Mouse (Mus musculus) CH12.LX (cell line): ENCODE results near the gene Arhgap42. TPM values are rescaled to one million over a fixed set of nuclear protein-coding genes. Genes with fewer than 3 reads are reported as not detected.

ENCODE experiments used
- DNase-seq: peaks from one replicate; pipeline ENCODE4 v3.0.0-alpha.2; 2013; ENCODE audit errors: extremely low read depth
- H3K27ac ChIP-seq: 2 replicates; pipeline ENCODE4 v1.5.1; 2012; ENCODE audit warnings: low read depth, mild to moderate bottlenecking, control low read depth, moderate library complexity; ENCODE audit not compliant: insufficient read depth
- H3K27me3 ChIP-seq: replicated peaks from 2 replicates; pipeline ENCODE3; 2012; ENCODE audit warnings: inconsistent platforms
- H3K36me3 ChIP-seq, 2 experiments: replicated peaks in 1 of 2; 2 replicates each; pipeline versions ENCODE3 to v1.6.1; 2012; ENCODE audit warnings: inconsistent platforms in 1 of 2, low read length in 1 of 2, mild to moderate bottlenecking in 1 of 2, mixed read lengths in 1 of 2, moderate library complexity in 1 of 2; ENCODE audit not compliant: control insufficient read depth in 1 of 2, insufficient read depth in 1 of 2
- H3K4me1 ChIP-seq, 2 experiments: 2 replicates each; pipeline ENCODE4 v1.6.1; 2012; ENCODE audit warnings: inconsistent platforms in 1 of 2, moderate library complexity in 1 of 2; ENCODE audit not compliant: insufficient read depth in 2 of 2, control insufficient read depth in 1 of 2
- H3K4me2 ChIP-seq: 2 replicates; pipeline ENCODE4 v1.6.1; 2012; ENCODE audit warnings: low read depth, mild to moderate bottlenecking, control low read depth; ENCODE audit not compliant: poor library complexity, insufficient read depth, severe bottlenecking
- H3K4me3 ChIP-seq, 3 experiments: fragments of 150-350 bp in 1 of 3; sonication (generic) in 1 of 3; replicated peaks in 1 of 3; 2 replicates each; pipeline versions ENCODE3 to v1.5.1; 2011 to 2012; ENCODE audit warnings: low read depth in 2 of 3, low read length in 2 of 3, mild to moderate bottlenecking in 2 of 3, moderate library complexity in 2 of 3, control low read depth in 1 of 3, improper control_type of control experiment in 1 of 3, inconsistent platforms in 1 of 3, mixed read lengths in 1 of 3; ENCODE audit not compliant: poor library complexity in 1 of 3
- H3K79me2 ChIP-seq: replicated peaks from 2 replicates; pipeline ENCODE4 v1.6.1; 2012; ENCODE audit warnings: mild to moderate bottlenecking, moderate library complexity; ENCODE audit not compliant: control insufficient read depth, poor library complexity, insufficient read depth, severe bottlenecking; ENCODE audit errors: extremely low read depth
- H3K9ac ChIP-seq: 2 replicates; pipeline ENCODE4 v1.6.1; 2012; ENCODE audit warnings: low read depth, mild to moderate bottlenecking, control low read depth, moderate library complexity; ENCODE audit not compliant: insufficient read depth
- H3K9me3 ChIP-seq: replicated peaks from 2 replicates; pipeline ENCODE3; 2012; ENCODE audit warnings: low read length, inconsistent platforms, mixed read lengths
- BHLHE40 ChIP-seq: IDR thresholded peaks from 2 replicates; pipeline ENCODE4 v1.6.1; 2011; ENCODE audit warnings: mild to moderate bottlenecking, low read depth, low read length, improper control_type of control experiment
- CHD1 ChIP-seq: IDR thresholded peaks from 2 replicates; pipeline ENCODE4 v1.6.1; 2012; ENCODE audit warnings: low read depth, low read length, improper control_type of control experiment, inconsistent platforms
- CHD2 ChIP-seq: IDR thresholded peaks from 2 replicates; pipeline ENCODE4 v1.6.1; 2011; ENCODE audit warnings: low read length, improper control_type of control experiment
- CTCF ChIP-seq, 2 experiments: IDR thresholded peaks in 1 of 2; conservative IDR thresholded peaks in 1 of 2; 2 replicates each; pipeline ENCODE4 v1.5.1; 2011 to 2012; ENCODE audit warnings: low read depth in 2 of 2, low read length in 2 of 2, improper control_type of control experiment in 1 of 2, inconsistent platforms in 1 of 2, mild to moderate bottlenecking in 1 of 2, moderate library complexity in 1 of 2
- E2F4 ChIP-seq: IDR thresholded peaks from 2 replicates; pipeline ENCODE4 v1.6.1; 2011; ENCODE audit warnings: low read depth, low read length, improper control_type of control experiment; ENCODE audit not compliant: insufficient replicate concordance
- ELF1 ChIP-seq: IDR thresholded peaks from 2 replicates; pipeline ENCODE4 v1.6.1; 2014; ENCODE audit warnings: low read depth, mild to moderate bottlenecking, inconsistent platforms, low read length, improper control_type of control experiment
- ETS1 ChIP-seq: conservative IDR thresholded peaks from 2 replicates; pipeline ENCODE4 v1.6.1; 2012; ENCODE audit warnings: low read depth, mild to moderate bottlenecking, inconsistent platforms, low read length, improper control_type of control experiment, moderate library complexity
- GABPA ChIP-seq: IDR thresholded peaks from 2 replicates; pipeline ENCODE4 v1.6.1; 2012; ENCODE audit warnings: low read depth, low read length, improper control_type of control experiment, inconsistent platforms; ENCODE audit not compliant: insufficient replicate concordance
- HCFC1 ChIP-seq: IDR thresholded peaks from 2 replicates; pipeline ENCODE4 v1.6.1; 2012; ENCODE audit warnings: low read depth, mild to moderate bottlenecking, inconsistent platforms, low read length, improper control_type of control experiment
- IRF4 ChIP-seq: IDR thresholded peaks from 2 replicates; pipeline ENCODE4 v1.6.1; 2014; ENCODE audit warnings: low read depth, mild to moderate bottlenecking, inconsistent platforms, low read length, improper control_type of control experiment
- JUND ChIP-seq: conservative IDR thresholded peaks from 2 replicates; pipeline ENCODE4 v1.6.1; 2011; ENCODE audit warnings: low read depth, low read length, improper control_type of control experiment
- KAT2A ChIP-seq: IDR thresholded peaks from 2 replicates; pipeline ENCODE4 v1.6.1; 2012; ENCODE audit warnings: low read length, improper control_type of control experiment, inconsistent platforms; ENCODE audit not compliant: insufficient replicate concordance
- MAFK ChIP-seq: IDR thresholded peaks from 2 replicates; pipeline ENCODE4 v1.6.1; 2011; ENCODE audit warnings: low read length, improper control_type of control experiment; ENCODE audit not compliant: insufficient replicate concordance
- MAX ChIP-seq: IDR thresholded peaks from 2 replicates; pipeline ENCODE4 v1.6.1; 2011; ENCODE audit warnings: low read length, improper control_type of control experiment
- MAZ ChIP-seq: IDR thresholded peaks from 2 replicates; pipeline ENCODE4 v1.6.1; 2012; ENCODE audit warnings: low read depth, mild to moderate bottlenecking, inconsistent platforms, low read length, improper control_type of control experiment, moderate library complexity
- MXI1 ChIP-seq: IDR thresholded peaks from 2 replicates; pipeline ENCODE4 v1.6.1; 2011; ENCODE audit warnings: mild to moderate bottlenecking, low read depth, low read length, improper control_type of control experiment
- MYC ChIP-seq: IDR thresholded peaks from 2 replicates; pipeline ENCODE4 v1.6.1; 2011; ENCODE audit warnings: low read depth, mild to moderate bottlenecking, improper control_type of control experiment, low read length
- NELFE ChIP-seq: IDR thresholded peaks from 2 replicates; pipeline ENCODE4 v1.6.1; 2011; ENCODE audit warnings: low read depth, low read length, improper control_type of control experiment
- PAX5 ChIP-seq: IDR thresholded peaks from 2 replicates; pipeline ENCODE4 v1.6.1; 2012; ENCODE audit warnings: low read length, inconsistent platforms, mixed read lengths
- POLR2AphosphoS2 ChIP-seq: IDR thresholded peaks from 2 replicates; pipeline ENCODE4 v1.6.1; 2011; ENCODE audit warnings: low read depth, low read length, improper control_type of control experiment
- RAD21 ChIP-seq: IDR thresholded peaks from 2 replicates; pipeline ENCODE4 v1.6.1; 2011; ENCODE audit warnings: low read depth, mild to moderate bottlenecking, low read length, improper control_type of control experiment, moderate library complexity
- SMC3 ChIP-seq: IDR thresholded peaks from 2 replicates; pipeline ENCODE4 v1.6.1; 2011; ENCODE audit warnings: low read depth, low read length, improper control_type of control experiment
- TBP ChIP-seq: conservative IDR thresholded peaks from 2 replicates; pipeline ENCODE4 v1.6.1; 2011; ENCODE audit warnings: low read depth, low read length, improper control_type of control experiment
- UBTF ChIP-seq: IDR thresholded peaks from 2 replicates; pipeline ENCODE4 v1.6.1; 2012; ENCODE audit warnings: low read depth, mild to moderate bottlenecking, inconsistent platforms, low read length, improper control_type of control experiment, moderate library complexity
- USF1 ChIP-seq: IDR thresholded peaks from 2 replicates; pipeline ENCODE4 v1.6.1; 2014; ENCODE audit warnings: low read depth, mild to moderate bottlenecking, inconsistent platforms, low read length, improper control_type of control experiment
- ZC3H11A ChIP-seq: IDR thresholded peaks from 2 replicates; pipeline ENCODE4 v1.6.1; 2012; ENCODE audit warnings: low read depth, mild to moderate bottlenecking, inconsistent platforms, low read length, improper control_type of control experiment
- ZNF384 ChIP-seq: IDR thresholded peaks from 2 replicates; pipeline ENCODE4 v1.6.1; 2012; ENCODE audit warnings: low read depth, low read length, improper control_type of control experiment, inconsistent platforms
- dilution Hi-C: fragments of 300-500 bp; cut with MboI; formaldehyde crosslinking; loops from 2 replicates; pipeline ENCODE4 v1.14.3; 2020; ENCODE audit warnings: low sequenced_read_pairs; ENCODE audit not compliant: extremely low pct_unique_long_range_greater_than_20kb, extremely low pct_ligation_motif_present
- in situ Hi-C: fragments of 300-500 bp; cut with MboI; formaldehyde crosslinking; loops from 3 replicates; pipeline ENCODE4 v1.14.3; 2019; ENCODE audit warnings: low sequenced_read_pairs, low pct_ligation_motif_present, low pct_unique_long_range_greater_than_20kb, mixed read lengths
- polyA plus RNA-seq: library from polyadenylated mRNA; unstranded; fragments of >175 nt; gene quantifications from 2 replicates; pipeline ENCODE4 v1.2.1, GENCODE M21; 2012; ENCODE audit warnings: low read depth; ENCODE audit not compliant: insufficient read length
- total RNA-seq, 2 experiments: library from RNA; depleted of rRNA; stranded (reverse); fragments of 300-350 nt in 1 of 2; fragments of >200 nt in 1 of 2; gene quantifications; 2 replicates each; pipeline ENCODE4 v1.2.3; 2012 to 2014

Gene Arhgap42
- total and polyA plus RNA-seq, 3 experiments, result not detected

DNA sequence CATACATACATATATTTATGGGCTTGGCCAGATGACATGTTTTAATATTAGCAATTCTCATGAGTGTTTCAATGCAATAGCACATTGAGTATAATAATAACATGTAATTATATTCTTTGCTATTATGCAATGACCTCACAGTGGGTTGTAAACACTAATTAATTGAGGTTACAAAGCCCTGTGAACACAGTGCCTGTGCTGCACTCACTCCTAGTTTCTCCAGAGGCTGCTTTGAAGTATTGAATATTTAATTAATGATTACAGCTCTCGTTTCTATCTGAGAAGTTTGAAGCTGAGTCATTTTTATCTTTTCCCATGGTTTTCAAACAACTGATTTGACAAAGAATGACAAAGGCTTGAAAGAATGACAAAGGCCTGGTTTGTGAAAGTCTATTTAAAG lies 24.6 kb upstream of the Arhgap42 start:
- H3K9me3 ChIP-seq, result peaks cover 28% of the 10 kb centered on the region
- no peak overlapping the region for H3K9ac ChIP-seq
- no peaks in the 10 kb centered on the region for H3K36me3 ChIP-seq
- no peak overlapping the region for H3K4me3 ChIP-seq
- H3K4me2 ChIP-seq, result no peak overlapping the region
- no peak for DNase-seq
- H3K27me3 ChIP-seq, result no peaks in the 10 kb centered on the region
- dilution Hi-C loops, result no loop called here
- TF ChIP-seq BHLHE40 (no peak), IRF4 (no peak), ETS1 (no peak), E2F4 (no peak), MYC (no peak), CHD1 (no peak), USF1 (no peak), RAD21 (no peak), GABPA (no peak), UBTF (no peak), CTCF (conservative IDR thresholded peaks at IDR 0.05 in 1 of 2, IDR thresholded peaks at IDR 0.05 in 1 of 2; ENCODE audit: low read depth in 2 of 2, low read length in 2 of 2) (no peak), JUND (no peak), NELFE (no peak), MAZ (no peak), ZNF384 (no peak), SMC3 (no peak), MAX (no peak)
- no peak overlapping the region for H3K27ac ChIP-seq
- H3K4me1 ChIP-seq, result no peaks in the 10 kb centered on the region
- H3K79me2 ChIP-seq, result no peaks in the 10 kb centered on the region
- in situ Hi-C loops, result no loop called here

DNA sequence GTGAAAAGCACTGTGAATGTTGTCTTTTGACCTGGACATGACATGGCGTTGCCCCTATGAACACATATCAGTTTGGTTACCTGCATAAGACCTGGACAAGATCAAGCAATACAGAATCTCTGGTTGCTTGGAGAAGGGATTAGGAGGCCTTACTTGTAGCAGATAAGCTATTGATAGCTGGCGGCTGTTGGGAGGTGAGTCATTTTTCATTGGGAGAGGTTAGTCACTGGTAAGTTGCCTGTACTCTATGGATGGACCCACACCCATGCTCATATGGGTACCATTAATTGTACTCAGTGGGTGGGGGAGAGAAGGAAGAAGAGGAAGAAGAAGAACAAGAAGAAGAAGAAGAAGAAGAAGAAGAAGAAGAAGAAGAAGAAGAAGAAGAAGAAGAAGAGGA lies 23.6 kb upstream of the Arhgap42 start:
- Histone ChIP-seq H3K4me3 (no peak overlapping the region), H3K79me2 (no peaks in the 10 kb centered on the region), H3K4me2 (no peak overlapping the region), H3K27me3 (no peaks in the 10 kb centered on the region), H3K27ac (no peak overlapping the region), H3K9me3 (peaks cover 23% of the 10 kb centered on the region), H3K9ac (no peak overlapping the region)
- DNase-seq, result no peak
- TF ChIP-seq TBP (no peak), MXI1 (no peak), ZNF384 (no peak), HCFC1 (no peak), MAFK (no peak), CTCF (conservative IDR thresholded peaks at IDR 0.05 in 1 of 2, IDR thresholded peaks at IDR 0.05 in 1 of 2; ENCODE audit: low read depth in 2 of 2, low read length in 2 of 2) (no peak), RAD21 (no peak), PAX5 (no peak), USF1 (no peak), POLR2AphosphoS2 (no peak), CHD2 (no peak), ELF1 (no peak), ZC3H11A (no peak), KAT2A (no peak)
- TF ChIP-seq, all 38 proteins: peak for 0
- no peaks in the 10 kb centered on the region for H3K4me1 ChIP-seq
- in situ Hi-C loops (no loop called here), dilution Hi-C loops (no loop called here)
- H3K36me3 ChIP-seq, result no peaks in the 10 kb centered on the region
